Mouse (Mus musculus): Measurements from ENCODE around the gene Grik4. TPM values are rescaled to one million over a fixed set of nuclear protein-coding genes. Genes with fewer than 3 reads are reported as not detected.
A peak's percentile ranks its signal among the peaks of the same experiment; 100 is the strongest.

Gene Grik4
- polyA plus RNA-seq, 1 experiment from 2014 or later = 0.10 TPM

GRCm38 (mm10) chr9:42863360-42863759 is 80.9 kb downstream of the Grik4 start:
- Histone ChIP-seq H3K27me3 (ENCODE audit: control insufficient read depth, insufficient read depth, low read length) (no peaks in the 10 kb centered on the region), H3K9me3 (ENCODE audit: control insufficient read depth, low read length) (no peaks in the 10 kb centered on the region), H3K36me3 (ENCODE audit: control insufficient read depth, insufficient read depth, low read length) (no peaks in the 10 kb centered on the region), H3K4me3 (ENCODE audit: low read depth, low read length) (no peak overlapping the region), H3K27ac (replicated peaks) (no peak overlapping the region), H3K9ac (ENCODE audit: low read length) (no peak overlapping the region), H3K4me2 (replicated peaks; ENCODE audit: low read depth) (no peak overlapping the region), H3K4me1 (replicated peaks; ENCODE audit: control insufficient read depth, insufficient read depth) (peaks cover 5% of the 10 kb centered on the region)
- TF ChIP-seq EP300 (optimal IDR thresholded peaks at IDR 0.05) (no peak), CTCF (IDR thresholded peaks at IDR 0.05; ENCODE audit: low read depth) (no peak)
- ATAC-seq (ENCODE audit: low FRiP score, low TSS enrichment) (no peak), DNase-seq (ENCODE audit: low spot score) (no peak)
- 73% methylated on average over 5 of the region's 5 CpGs for WGBS

- TF ChIP-seq EP300 (optimal IDR thresholded peaks at IDR 0.05) = no peak
- TF ChIP-seq CTCF (IDR thresholded peaks at IDR 0.05; ENCODE audit: low read depth) = no peak
- WGBS = 56% methylated on average over 6 of the region's 6 CpGs
- no peak for ATAC-seq (ENCODE audit: low FRiP score, low TSS enrichment)
Measured at GRCm38 (mm10) chr9:42861711-42862110, 82.6 kb downstream of the Grik4 start.

GRCm38 (mm10) chr9:42861238-42861637 is 83.1 kb downstream of the Grik4 start:
- H3K4me2 ChIP-seq (replicated peaks; ENCODE audit: low read depth) = no peak overlapping the region
- H3K4me1 ChIP-seq (replicated peaks; ENCODE audit: control insufficient read depth, insufficient read depth) = peaks cover 5% of the 10 kb centered on the region
- no peak overlapping the region for H3K4me3 ChIP-seq (ENCODE audit: low read depth, low read length)
- H3K27me3 ChIP-seq (ENCODE audit: control insufficient read depth, insufficient read depth, low read length) = no peaks in the 10 kb centered on the region
- no peak overlapping the region for H3K9ac ChIP-seq (ENCODE audit: low read length)
- H3K9me3 ChIP-seq (ENCODE audit: control insufficient read depth, low read length) = no peaks in the 10 kb centered on the region
- 36% methylated on average over 11 of the region's 11 CpGs for WGBS
- ATAC-seq (ENCODE audit: low FRiP score, low TSS enrichment) = peak; percentile 78
- DNase-seq (ENCODE audit: low spot score) = peak; percentile 55
- no peak overlapping the region for H3K27ac ChIP-seq (replicated peaks)
- no peaks in the 10 kb centered on the region for H3K36me3 ChIP-seq (ENCODE audit: control insufficient read depth, insufficient read depth, low read length)
- TF ChIP-seq EP300 (optimal IDR thresholded peaks at IDR 0.05) (no peak), CTCF (IDR thresholded peaks at IDR 0.05; ENCODE audit: low read depth) (no peak)

More at GRCm38 (mm10) chr9:42861711-42862110, 82.6 kb downstream of the Grik4 start:
- Histone ChIP-seq H3K9me3 (ENCODE audit: control insufficient read depth, low read length) (no peaks in the 10 kb centered on the region), H3K36me3 (ENCODE audit: control insufficient read depth, insufficient read depth, low read length) (no peaks in the 10 kb centered on the region), H3K27me3 (ENCODE audit: control insufficient read depth, insufficient read depth, low read length) (no peaks in the 10 kb centered on the region), H3K4me3 (ENCODE audit: low read depth, low read length) (no peak overlapping the region), H3K9ac (ENCODE audit: low read length) (no peak overlapping the region), H3K27ac (replicated peaks) (no peak overlapping the region), H3K4me2 (replicated peaks; ENCODE audit: low read depth) (no peak overlapping the region), H3K4me1 (replicated peaks; ENCODE audit: control insufficient read depth, insufficient read depth) (peaks cover 5% of the 10 kb centered on the region)
- DNase-seq (ENCODE audit: low spot score) = no peak

GRCm38 (mm10) chr9:42859959-42860794 is 84.1 kb downstream of the Grik4 start:
- H3K4me2 ChIP-seq (replicated peaks; ENCODE audit: low read depth) = no peak overlapping the region
- H3K9ac ChIP-seq (ENCODE audit: low read length) = no peak overlapping the region
- no peak overlapping the region for H3K4me3 ChIP-seq (ENCODE audit: low read depth, low read length)
- WGBS = 77% methylated on average over 10 of the region's 10 CpGs
- no peaks in the 10 kb centered on the region for H3K36me3 ChIP-seq (ENCODE audit: control insufficient read depth, insufficient read depth, low read length)
- TF ChIP-seq EP300 (optimal IDR thresholded peaks at IDR 0.05) (no peak), CTCF (IDR thresholded peaks at IDR 0.05; ENCODE audit: low read depth) (no peak)
- H3K4me1 ChIP-seq (replicated peaks; ENCODE audit: control insufficient read depth, insufficient read depth) = peaks cover under 1% of the 10 kb centered on the region
- H3K9me3 ChIP-seq (ENCODE audit: control insufficient read depth, low read length) = no peaks in the 10 kb centered on the region
- no peak overlapping the region for H3K27ac ChIP-seq (replicated peaks)
- DNase-seq (ENCODE audit: low spot score) (no peak), ATAC-seq (ENCODE audit: low FRiP score, low TSS enrichment) (no peak)
- no peaks in the 10 kb centered on the region for H3K27me3 ChIP-seq (ENCODE audit: control insufficient read depth, insufficient read depth, low read length)

GRCm38 (mm10) chr9:42858998-42859690 is 85.1 kb downstream of the Grik4 start:
- H3K36me3 ChIP-seq (ENCODE audit: control insufficient read depth, insufficient read depth, low read length) = no peaks in the 10 kb centered on the region
- no peaks in the 10 kb centered on the region for H3K27me3 ChIP-seq (ENCODE audit: control insufficient read depth, insufficient read depth, low read length)
- no peak overlapping the region for H3K4me3 ChIP-seq (ENCODE audit: low read depth, low read length)
- 83% methylated on average over 4 of the region's 4 CpGs for WGBS
- no peak overlapping the region for H3K9ac ChIP-seq (ENCODE audit: low read length)
- H3K27ac ChIP-seq (replicated peaks) = no peak overlapping the region
- no peak overlapping the region for H3K4me2 ChIP-seq (replicated peaks; ENCODE audit: low read depth)
- DNase-seq (ENCODE audit: low spot score) (no peak), ATAC-seq (ENCODE audit: low FRiP score, low TSS enrichment) (no peak)
- H3K4me1 ChIP-seq (replicated peaks; ENCODE audit: control insufficient read depth, insufficient read depth) = no peaks in the 10 kb centered on the region
- TF ChIP-seq EP300 (optimal IDR thresholded peaks at IDR 0.05) = no peak
- no peaks in the 10 kb centered on the region for H3K9me3 ChIP-seq (ENCODE audit: control insufficient read depth, low read length)

- no peak overlapping the region for H3K9ac ChIP-seq (ENCODE audit: low read length)
- ATAC-seq (ENCODE audit: low FRiP score, low TSS enrichment) (no peak), DNase-seq (ENCODE audit: low spot score) (no peak)
- H3K27ac ChIP-seq (replicated peaks) = no peak overlapping the region
- H3K27me3 ChIP-seq (ENCODE audit: control insufficient read depth, insufficient read depth, low read length) = no peaks in the 10 kb centered on the region
- no peaks in the 10 kb centered on the region for H3K4me1 ChIP-seq (replicated peaks; ENCODE audit: control insufficient read depth, insufficient read depth)
- H3K36me3 ChIP-seq (ENCODE audit: control insufficient read depth, insufficient read depth, low read length) = no peaks in the 10 kb centered on the region
- TF ChIP-seq CTCF (IDR thresholded peaks at IDR 0.05; ENCODE audit: low read depth) (no peak), EP300 (optimal IDR thresholded peaks at IDR 0.05) (no peak)
- H3K4me3 ChIP-seq (ENCODE audit: low read depth, low read length) = no peak overlapping the region
- no peak overlapping the region for H3K4me2 ChIP-seq (replicated peaks; ENCODE audit: low read depth)
- 72% methylated on average over 3 of the region's 3 CpGs for WGBS
- H3K9me3 ChIP-seq (ENCODE audit: control insufficient read depth, low read length) = no peaks in the 10 kb centered on the region
Measured at GRCm38 (mm10) chr9:42858576-42858975, 85.7 kb downstream of the Grik4 start.

Data from stomach, postnatal 0 days (tissue).